Mouse (Mus musculus) liver, adult 2 months (tissue): ENCODE results near the gene Knstrn.

Experiments
- CTCF ChIP-seq: fragments of 200-500 bp; IDR thresholded peaks from 2 replicates; pipeline ENCODE4 v1.5.1; 2011; ENCODE audit warnings: low read depth, low read length, control low read depth
- POLR2A ChIP-seq: fragments of 200-500 bp; IDR thresholded peaks from 2 replicates; pipeline ENCODE4 v1.6.1; 2011; ENCODE audit warnings: low read length, control low read depth; ENCODE audit not compliant: insufficient read depth; ENCODE audit errors: extremely low read depth

- TF ChIP-seq CTCF: no peak
- TF ChIP-seq POLR2A: no peak
These were observed 85.0 kb downstream of the Knstrn start for GRCm38 (mm10) chr2:118898771-118899170.
